Mouse (Mus musculus) kidney, embryonic 15.5 days (tissue): Measurements from ENCODE around the gene Txndc16. TPM values are rescaled to one million over a fixed set of nuclear protein-coding genes. Genes with fewer than 3 reads are reported as not detected.
A peak's percentile ranks its signal among the peaks of the same experiment; 100 is the strongest.

Experiments used
- ATAC-seq: fragments of 200-750 bp; cut with Nextera tagmentation; replicated peaks from 2 replicates; pipeline ENCODE4 v1.8.0; 2017; ENCODE audit warnings: moderate TSS enrichment; ENCODE audit not compliant: low FRiP score
- H3K27ac ChIP-seq: fragments of 300-500 bp; sonication (generic); 2 replicates; pipeline ENCODE4 v1.5.1; 2015; ENCODE audit warnings: mild to moderate bottlenecking, inconsistent platforms
- H3K27me3 ChIP-seq: fragments of 300-500 bp; sonication (generic); 2 replicates; pipeline ENCODE4 v1.6.1; 2015; ENCODE audit warnings: inconsistent platforms
- H3K36me3 ChIP-seq: fragments of 300-500 bp; sonication (generic); 2 replicates; pipeline ENCODE4 v1.6.1; 2015; ENCODE audit warnings: inconsistent platforms
- H3K4me1 ChIP-seq: fragments of 300-500 bp; sonication (generic); 2 replicates; pipeline ENCODE4 v1.6.1; 2015; ENCODE audit warnings: inconsistent platforms
- H3K4me2 ChIP-seq: fragments of 300-500 bp; sonication (generic); 2 replicates; pipeline ENCODE4 v1.6.1; 2015; ENCODE audit warnings: moderate library complexity, mild to moderate bottlenecking, inconsistent platforms
- H3K4me3 ChIP-seq: fragments of 300-500 bp; sonication (generic); replicated peaks from 2 replicates; pipeline ENCODE4 v1.5.1; 2015; ENCODE audit warnings: mild to moderate bottlenecking, inconsistent platforms
- H3K9ac ChIP-seq: fragments of 300-500 bp; sonication (generic); 2 replicates; pipeline ENCODE4 v1.6.1; 2015; ENCODE audit warnings: mild to moderate bottlenecking, inconsistent platforms
- H3K9me3 ChIP-seq: fragments of 300-500 bp; sonication (generic); replicated peaks from 2 replicates; pipeline ENCODE4 v1.6.1; 2016; ENCODE audit warnings: inconsistent platforms
- WGBS: fragments of 180-500 bp; shearing (Covaris S2); methylation state at CpG from one replicate; pipeline ENCODE4 v1.1.7; 2015; ENCODE audit warnings: mixed read lengths; 5-methylcytosine and 5-hydroxymethylcytosine counted together
- polyA plus RNA-seq: library from polyadenylated mRNA; unstranded; fragments of >200 nt; fragmentation: Nextera tagmentation; extraction: Ambion mirVana; gene quantifications from 2 replicates; pipeline ENCODE4 v1.2.1, GENCODE M21; 2015

Txndc16 gene
- 13.4 and 13.8 TPM in 2 replicates for polyA plus RNA-seq

DNA sequence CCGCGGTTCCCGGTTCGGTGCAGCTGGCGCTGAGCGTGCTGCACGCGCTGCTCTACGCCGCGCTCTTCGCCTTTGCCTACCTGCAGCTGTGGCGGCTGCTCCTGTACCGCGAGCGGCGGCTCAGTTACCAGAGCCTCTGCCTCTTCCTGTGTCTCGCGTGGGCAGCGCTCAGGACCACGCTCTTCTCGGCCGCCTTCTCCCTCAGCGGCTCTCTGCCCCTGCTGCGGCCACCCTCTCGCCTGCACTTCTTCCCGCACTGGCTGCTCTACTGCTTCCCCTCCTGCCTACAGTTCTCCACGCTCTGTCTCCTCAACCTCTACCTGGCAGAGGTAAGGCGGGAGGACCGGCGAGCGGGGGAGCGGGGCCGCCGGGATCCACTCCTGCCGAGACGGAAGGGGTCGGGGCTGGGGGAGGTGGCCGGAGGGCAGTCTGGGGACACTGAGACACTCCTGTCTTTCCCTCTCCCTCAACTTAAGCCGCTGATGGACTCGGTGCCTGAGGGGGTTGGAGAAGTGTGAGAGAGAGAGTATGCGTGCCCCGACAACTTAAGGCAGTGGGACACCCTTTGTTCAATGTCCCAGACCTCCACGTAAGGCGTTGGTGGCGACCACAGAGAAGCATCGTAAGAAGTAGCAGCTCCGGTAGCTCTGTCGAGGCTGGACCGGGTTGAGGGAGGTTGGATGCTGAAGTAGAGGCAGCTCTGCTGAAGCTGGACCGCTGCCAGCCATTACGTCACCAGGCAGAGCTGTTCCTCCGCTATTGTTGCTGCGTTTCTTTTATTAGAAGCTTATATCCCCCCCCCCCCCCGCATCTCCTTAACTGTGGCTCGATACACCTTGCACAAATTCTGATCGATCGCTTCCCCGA is at the start of gene Txndc16:
Gene Txndc16 (minus strand): TSS at position 239 of the 867 bp plus-strand sequence.
- H3K4me2 ChIP-seq, result peak within 1 kb of the TSS; percentile 98
- H3K4me1 ChIP-seq, result peaks cover 12% of the 10 kb centered on the region
- no peaks in the 10 kb centered on the region for H3K9me3 ChIP-seq
- no peaks in the 10 kb centered on the region for H3K36me3 ChIP-seq
- WGBS, result under 1% methylated on average over 59 of the region's 59 CpGs
- H3K9ac ChIP-seq, result peak within 1 kb of the TSS; percentile 72
- H3K27ac ChIP-seq, result peak within 1 kb of the TSS; percentile 94
- peak within 1 kb of the TSS; percentile 73 for H3K4me3 ChIP-seq
- peak; percentile 53 for ATAC-seq
- H3K27me3 ChIP-seq, result no peaks in the 10 kb centered on the region

- Histone ChIP-seq H3K27ac (no peak overlapping the region), H3K36me3 (no peaks in the 10 kb centered on the region), H3K4me3 (no peak overlapping the region), H3K4me2 (no peak overlapping the region), H3K27me3 (no peaks in the 10 kb centered on the region), H3K4me1 (no peaks in the 10 kb centered on the region), H3K9me3 (no peaks in the 10 kb centered on the region; the same call in 1 of the 2 replicates), H3K9ac (no peak overlapping the region)
- ATAC-seq, result no peak
- 84% methylated on average over 3 of the region's 3 CpGs for WGBS
These were observed 43.9 kb upstream of the Txndc16 start for GRCm38 (mm10) chr14:45263831-45264592.

DNA sequence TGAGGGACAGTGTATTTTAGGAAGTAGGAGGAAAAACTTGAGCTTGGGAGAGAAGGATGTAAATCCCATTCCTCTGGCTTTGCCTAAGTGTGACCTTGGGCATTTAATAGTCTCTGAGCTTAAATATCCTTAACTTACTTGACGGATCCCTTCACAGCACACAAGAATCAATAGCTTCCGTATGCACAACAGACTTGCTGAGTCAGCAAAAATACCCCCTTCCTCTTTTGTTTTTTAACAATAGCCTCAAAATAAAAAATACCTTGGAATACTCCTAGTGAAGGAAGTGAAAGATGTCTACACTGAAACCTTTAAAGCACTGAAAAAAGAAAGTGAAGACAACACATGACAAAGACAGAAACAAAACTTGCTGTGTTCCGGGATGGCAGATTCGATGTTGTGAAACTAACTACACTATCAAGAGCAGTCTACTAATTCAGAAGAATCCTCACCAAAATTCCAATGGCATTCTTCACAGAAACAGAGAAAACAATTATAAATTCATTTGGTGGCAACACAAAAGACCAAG is 31.5 kb upstream of the Txndc16 start:
- H3K27me3 ChIP-seq, result no peaks in the 10 kb centered on the region
- no peak overlapping the region for H3K4me3 ChIP-seq
- H3K4me1 ChIP-seq, result no peaks in the 10 kb centered on the region
- H3K9me3 ChIP-seq, result no peaks in the 10 kb centered on the region
- 92% methylated on average over 4 of the region's 4 CpGs for WGBS
- H3K4me2 ChIP-seq, result no peak overlapping the region
- no peak overlapping the region for H3K27ac ChIP-seq
- H3K9ac ChIP-seq, result no peak overlapping the region
- no peak for ATAC-seq
- no peaks in the 10 kb centered on the region for H3K36me3 ChIP-seq

GRCm38 (mm10) chr14:45241613-45242012 is 21.5 kb upstream of the Txndc16 start:
- H3K27me3 ChIP-seq, result no peaks in the 10 kb centered on the region
- H3K4me3 ChIP-seq, result no peak overlapping the region
- H3K4me2 ChIP-seq, result no peak overlapping the region
- H3K9ac ChIP-seq, result no peak overlapping the region
- no peaks in the 10 kb centered on the region for H3K9me3 ChIP-seq
- WGBS, result 59% methylated on average over 1 of the region's 1 CpGs
- no peaks in the 10 kb centered on the region for H3K36me3 ChIP-seq
- H3K4me1 ChIP-seq, result no peaks in the 10 kb centered on the region
- no peak for ATAC-seq
- H3K27ac ChIP-seq, result no peak overlapping the region

- Histone ChIP-seq H3K9ac (no peak overlapping the region), H3K36me3 (no peaks in the 10 kb centered on the region), H3K27ac (no peak overlapping the region), H3K4me2 (no peak overlapping the region), H3K9me3 (no peaks in the 10 kb centered on the region), H3K4me1 (no peaks in the 10 kb centered on the region), H3K4me3 (no peak overlapping the region), H3K27me3 (no peaks in the 10 kb centered on the region)
- ATAC-seq, result no peak
- 66% methylated on average over 2 of the region's 2 CpGs for WGBS
These were observed 18.9 kb upstream of the Txndc16 start for GRCm38 (mm10) chr14:45239042-45239441.

GRCm38 (mm10) chr14:45220957-45221630 is 966 bp upstream of the Txndc16 start:
- Histone ChIP-seq H3K27ac (no peak overlapping the region), H3K9me3 (no peaks in the 10 kb centered on the region), H3K27me3 (no peaks in the 10 kb centered on the region), H3K36me3 (no peaks in the 10 kb centered on the region), H3K9ac (peak overlapping the region; percentile 72), H3K4me1 (peaks cover 12% of the 10 kb centered on the region), H3K4me2 (peak overlapping the region; percentile 98), H3K4me3 (peak overlapping the region; percentile 73)
- ATAC-seq, result no peak
- WGBS, result 13% methylated on average over 11 of the region's 11 CpGs

GRCm38 (mm10) chr14:45219281-45220089 is 643 bp downstream of the Txndc16 start, which contains the start of gene Gpr137c:
Gpr137c (plus strand) TSS chr14:45219717.
- H3K4me3 ChIP-seq, result peak within 1 kb of the TSS; percentile 73
- H3K9ac ChIP-seq, result peak within 1 kb of the TSS; percentile 72
- under 1% methylated on average over 63 of the region's 86 CpGs for WGBS
- H3K36me3 ChIP-seq, result no peaks in the 10 kb centered on the region
- H3K4me1 ChIP-seq, result peaks cover 12% of the 10 kb centered on the region
- H3K4me2 ChIP-seq, result peak within 1 kb of the TSS; percentile 98
- peak within 1 kb of the TSS; percentile 94 for H3K27ac ChIP-seq
- no peaks in the 10 kb centered on the region for H3K9me3 ChIP-seq
- no peaks in the 10 kb centered on the region for H3K27me3 ChIP-seq
- peak; percentile 99 for ATAC-seq

DNA sequence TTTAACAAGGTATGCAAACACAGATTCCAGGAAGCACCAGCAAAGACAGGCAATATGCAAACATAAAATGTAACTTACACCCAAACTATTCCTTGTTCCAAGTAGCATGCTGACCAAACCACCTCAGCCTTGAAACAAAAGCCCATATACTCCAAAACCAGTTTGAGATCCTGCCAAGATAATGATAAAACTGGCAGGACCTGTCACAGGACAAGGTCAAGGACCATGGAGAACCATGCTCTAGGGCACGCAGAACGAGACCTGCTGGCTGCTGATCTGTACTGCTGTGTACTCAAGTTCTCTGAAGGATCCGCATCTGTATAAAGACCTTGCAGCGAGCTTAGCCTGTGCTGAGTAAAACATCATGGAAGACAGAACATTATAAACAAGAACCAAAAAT is 2.4 kb downstream of the Txndc16 start:
- peaks cover 12% of the 10 kb centered on the region for H3K4me1 ChIP-seq
- no peaks in the 10 kb centered on the region for H3K36me3 ChIP-seq
- H3K27me3 ChIP-seq, result no peaks in the 10 kb centered on the region
- H3K9ac ChIP-seq, result no peak overlapping the region
- H3K27ac ChIP-seq, result no peak overlapping the region
- no peak overlapping the region for H3K4me3 ChIP-seq
- H3K9me3 ChIP-seq, result no peaks in the 10 kb centered on the region
- WGBS, result 85% methylated on average over 4 of the region's 4 CpGs
- H3K4me2 ChIP-seq, result peak overlapping the region; percentile 86; the same call in 1 of the 2 replicates
- ATAC-seq, result no peak

DNA sequence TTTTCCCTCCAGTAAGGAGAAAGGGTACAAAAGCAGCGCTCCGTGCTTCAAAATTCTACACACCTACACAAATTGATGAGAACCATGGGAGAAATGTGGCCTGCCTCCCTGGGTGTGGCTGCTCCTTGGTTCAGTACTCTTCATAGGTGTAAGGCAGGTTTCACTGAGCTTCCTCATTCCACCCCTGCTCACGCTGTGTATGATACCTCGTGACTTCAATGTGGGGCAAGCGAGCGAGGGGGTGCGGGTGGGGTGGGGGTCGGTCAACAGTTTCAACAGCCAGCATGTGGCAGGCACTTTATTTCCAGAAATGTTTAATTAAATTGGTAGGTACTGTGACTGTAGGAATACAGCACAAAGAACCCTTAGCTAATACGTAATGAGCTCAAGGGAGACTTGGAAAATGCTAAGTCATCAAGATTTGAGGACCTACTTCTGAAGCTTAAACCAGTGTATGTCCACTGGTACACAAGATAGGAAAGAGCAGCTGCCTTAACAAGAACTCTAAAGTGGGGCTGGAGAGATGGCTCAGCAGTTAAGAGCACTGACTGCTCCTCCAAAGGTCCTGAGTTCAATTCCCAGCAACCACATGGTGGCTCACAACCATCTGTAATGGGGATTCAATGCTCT is 3.3 kb downstream of the Txndc16 start:
- peaks cover 12% of the 10 kb centered on the region for H3K4me1 ChIP-seq
- no peak overlapping the region for H3K4me2 ChIP-seq
- H3K27ac ChIP-seq, result no peak overlapping the region
- no peak overlapping the region for H3K9ac ChIP-seq
- WGBS, result 90% methylated on average over 9 of the region's 9 CpGs
- H3K27me3 ChIP-seq, result no peaks in the 10 kb centered on the region
- no peak for ATAC-seq
- H3K36me3 ChIP-seq, result no peaks in the 10 kb centered on the region
- H3K9me3 ChIP-seq, result no peaks in the 10 kb centered on the region
- no peak overlapping the region for H3K4me3 ChIP-seq

- H3K4me2 ChIP-seq, result no peak overlapping the region
- no peak overlapping the region for H3K4me3 ChIP-seq
- no peak overlapping the region for H3K27ac ChIP-seq
- peaks cover 3% of the 10 kb centered on the region; the same call in 1 of the 2 replicates for H3K36me3 ChIP-seq
- no peaks in the 10 kb centered on the region for H3K9me3 ChIP-seq
- H3K27me3 ChIP-seq, result no peaks in the 10 kb centered on the region
- no peak overlapping the region for H3K9ac ChIP-seq
- H3K4me1 ChIP-seq, result no peaks in the 10 kb centered on the region
- WGBS, result 91% methylated on average over 1 of the region's 1 CpGs
- no peak for ATAC-seq
These were observed 8.7 kb downstream of the Txndc16 start for GRCm38 (mm10) chr14:45211431-45211830.
